Mouse (Mus musculus): ENCODE measurements around the gene Crk. TPM values are rescaled to one million over a fixed set of nuclear protein-coding genes. Genes with fewer than 3 reads are reported as not detected.

Crk gene
- polyA plus RNA-seq, 1 experiment from 2014 or later, result 37.1 TPM

DNA sequence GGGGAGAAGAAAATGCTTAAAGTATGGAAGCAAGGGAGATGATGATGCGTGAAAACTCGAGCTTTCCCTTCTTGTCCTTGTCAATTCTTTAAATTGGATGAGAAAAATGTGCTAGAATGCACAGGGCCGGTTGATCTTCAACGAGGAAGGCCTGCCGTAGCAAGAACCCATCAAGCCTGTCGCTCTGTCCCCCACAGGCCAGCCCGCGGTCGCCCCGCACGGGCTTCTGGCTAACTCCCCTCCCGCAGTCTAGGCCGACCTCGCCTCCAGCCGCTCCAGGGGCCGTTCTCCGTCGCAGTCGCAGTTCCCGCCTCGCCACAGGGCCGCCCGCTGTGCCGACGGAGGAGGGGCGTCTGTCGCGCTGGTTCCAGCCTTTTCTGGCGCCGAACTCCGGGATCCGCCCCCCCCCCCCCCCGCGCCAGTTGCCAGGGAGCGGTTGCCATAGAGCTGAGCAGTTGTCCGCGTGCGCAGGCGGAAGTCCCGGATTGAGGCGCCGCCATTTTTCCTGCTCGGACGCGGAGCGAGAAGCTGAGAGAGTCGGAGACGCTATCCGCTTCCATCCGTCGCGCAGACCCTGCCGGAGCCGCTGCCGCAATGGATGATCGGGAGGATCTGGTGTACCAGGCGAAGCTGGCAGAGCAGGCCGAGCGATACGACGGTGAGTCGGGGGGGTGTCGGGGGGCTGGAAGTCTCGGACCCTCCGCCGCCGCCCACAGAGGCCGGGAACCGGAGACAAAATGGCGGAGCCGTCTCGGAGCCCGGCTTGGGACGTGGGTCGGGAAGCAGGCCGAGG lies 53.6 kb downstream of the Crk start, which contains the start of gene Ywhae:
Gene Ywhae, plus strand, starts transcription at position 436 of the 793 bp plus-strand sequence.
- WGBS (ENCODE audit: insufficient replicate concordance), result under 1% methylated on average over 71 of the region's 76 CpGs
- peak; percentile 81 for DNase-seq
- ATAC-seq (ENCODE audit: low read depth), result peak; percentile 91

GRCm38 (mm10) chr11:75733227-75733940 lies 54.3 kb downstream of the Crk start:
- DNase-seq (peak; percentile 54), ATAC-seq (ENCODE audit: low read depth) (peak; percentile 51)
- no peaks in the 10 kb centered on the region for H3K27me3 ChIP-seq
- peaks cover 16% of the 10 kb centered on the region for H3K36me3 ChIP-seq
- WGBS (ENCODE audit: insufficient replicate concordance), result under 1% methylated on average over 51 of the region's 52 CpGs
- H3K27ac ChIP-seq, result peak overlapping the region; percentile 91
- H3K4me2 ChIP-seq, result peak overlapping the region; percentile 91
- H3K4me1 ChIP-seq (replicated peaks), result peaks cover 60% of the 10 kb centered on the region
- no peaks in the 10 kb centered on the region for H3K9me3 ChIP-seq (replicated peaks)
- H3K4me3 ChIP-seq (replicated peaks), result peak overlapping the region; percentile 93
- peak overlapping the region; percentile 94 for H3K9ac ChIP-seq

More for the DNA sequence above, 53.6 kb downstream of the Crk start, which contains the start of gene Ywhae:
- H3K4me1 ChIP-seq (replicated peaks), result peaks cover 56% of the 10 kb centered on the region
- peak within 1 kb of the TSS; percentile 91 for H3K27ac ChIP-seq
- peak within 1 kb of the TSS; percentile 94 for H3K9ac ChIP-seq
- H3K27me3 ChIP-seq, result no peaks in the 10 kb centered on the region
- peaks cover 9% of the 10 kb centered on the region for H3K36me3 ChIP-seq
- H3K4me3 ChIP-seq (replicated peaks), result peak within 1 kb of the TSS; percentile 93
- no peaks in the 10 kb centered on the region for H3K9me3 ChIP-seq (replicated peaks)
- H3K4me2 ChIP-seq, result peak within 1 kb of the TSS; percentile 91

DNA sequence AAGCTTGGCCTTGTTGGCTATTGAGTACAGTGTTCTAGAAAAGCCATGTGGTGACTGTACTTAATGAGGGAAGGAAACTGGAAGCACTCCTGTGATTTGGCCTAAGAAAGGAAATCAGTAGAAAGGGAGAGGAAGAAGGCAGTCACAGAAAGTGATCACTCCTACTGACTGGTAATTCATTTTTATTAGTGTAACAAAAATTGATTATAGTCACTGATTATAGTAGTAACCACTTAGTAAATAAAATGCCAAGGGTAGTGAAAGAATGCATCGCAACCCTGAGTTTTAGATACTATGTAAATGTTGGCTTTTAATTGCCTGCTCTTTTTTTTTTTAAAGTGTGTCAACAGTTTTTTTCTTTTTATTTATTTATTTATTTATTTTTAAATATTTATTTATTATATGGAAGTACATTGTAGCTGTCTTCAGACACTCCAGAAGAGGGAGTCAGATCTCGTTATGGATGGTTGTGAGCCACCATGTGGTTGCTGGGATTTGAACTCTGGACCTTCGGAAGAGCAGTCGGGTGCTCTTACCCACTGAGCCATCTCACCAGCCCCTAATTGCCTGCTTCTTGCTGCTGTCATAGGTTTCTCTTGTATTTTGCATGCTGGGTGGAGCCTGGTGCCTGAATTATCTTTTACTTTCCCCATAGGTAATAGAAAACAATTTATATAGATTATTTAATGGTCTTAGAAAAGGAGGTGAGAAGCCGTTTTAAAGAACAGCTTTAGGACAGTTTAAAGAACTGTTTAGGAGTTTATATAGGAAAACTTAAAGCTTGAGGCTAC lies 56.6 kb downstream of the Crk start:
- WGBS (ENCODE audit: insufficient replicate concordance), result 81% methylated on average over 5 of the region's 5 CpGs
- H3K27ac ChIP-seq, result no peak overlapping the region
- no peaks in the 10 kb centered on the region for H3K9me3 ChIP-seq (replicated peaks)
- peak overlapping the region; percentile 91 for H3K4me2 ChIP-seq
- H3K9ac ChIP-seq, result no peak overlapping the region
- peaks cover 31% of the 10 kb centered on the region for H3K36me3 ChIP-seq
- H3K27me3 ChIP-seq, result no peaks in the 10 kb centered on the region
- H3K4me1 ChIP-seq (replicated peaks), result peaks cover 81% of the 10 kb centered on the region
- ATAC-seq (ENCODE audit: low read depth) (no peak), DNase-seq (no peak)
- peak overlapping the region; percentile 93; the same call in 1 of the 2 replicates for H3K4me3 ChIP-seq (replicated peaks)

- Histone ChIP-seq H3K27me3 (no peaks in the 10 kb centered on the region), H3K27ac (no peak overlapping the region), H3K4me2 (0 out of 2 replicates have a peak overlapping the region, but pooled peaks have one; percentile 10), H3K4me3 (replicated peaks) (no peak overlapping the region), H3K9ac (no peak overlapping the region), H3K36me3 (peaks cover 35% of the 10 kb centered on the region), H3K9me3 (replicated peaks) (no peaks in the 10 kb centered on the region), H3K4me1 (replicated peaks) (peaks cover 87% of the 10 kb centered on the region)
- 51% methylated on average over 3 of the region's 3 CpGs for WGBS (ENCODE audit: insufficient replicate concordance)
- ATAC-seq (ENCODE audit: low read depth), result no peak
- no peak for DNase-seq
Observed at GRCm38 (mm10) chr11:75736978-75737377, 57.9 kb downstream of the Crk start.

- no peak for DNase-seq
- peaks cover 84% of the 10 kb centered on the region for H3K4me1 ChIP-seq (replicated peaks)
Observed at GRCm38 (mm10) chr11:75737806-75738476, 58.9 kb downstream of the Crk start.

GRCm38 (mm10) chr11:75738477-75738821 lies 59.4 kb downstream of the Crk start:
- ATAC-seq (ENCODE audit: low read depth), result no peak
- Histone ChIP-seq H3K4me2 (no peak overlapping the region), H3K36me3 (peaks cover 42% of the 10 kb centered on the region), H3K27ac (no peak overlapping the region), H3K4me3 (replicated peaks) (no peak overlapping the region), H3K4me1 (replicated peaks) (peaks cover 87% of the 10 kb centered on the region), H3K9ac (no peak overlapping the region), H3K9me3 (replicated peaks) (no peaks in the 10 kb centered on the region), H3K27me3 (no peaks in the 10 kb centered on the region)
- no peak for DNase-seq
- 81% methylated on average over 7 of the region's 7 CpGs for WGBS (ENCODE audit: insufficient replicate concordance)

More at GRCm38 (mm10) chr11:75737806-75738476, 58.9 kb downstream of the Crk start:
- no peak overlapping the region for H3K4me3 ChIP-seq (replicated peaks)
- H3K27me3 ChIP-seq, result no peaks in the 10 kb centered on the region
- ATAC-seq (ENCODE audit: low read depth), result no peak
- WGBS (ENCODE audit: insufficient replicate concordance), result 75% methylated on average over 2 of the region's 2 CpGs
- H3K36me3 ChIP-seq, result peaks cover 38% of the 10 kb centered on the region
- H3K4me2 ChIP-seq, result no peak overlapping the region
- no peak overlapping the region for H3K27ac ChIP-seq
- no peaks in the 10 kb centered on the region for H3K9me3 ChIP-seq (replicated peaks)
- no peak overlapping the region for H3K9ac ChIP-seq

- no peaks in the 10 kb centered on the region for H3K27me3 ChIP-seq
- no peaks in the 10 kb centered on the region for H3K9me3 ChIP-seq (replicated peaks)
- DNase-seq, result no peak
- peaks cover 78% of the 10 kb centered on the region for H3K4me1 ChIP-seq (replicated peaks)
- ATAC-seq (ENCODE audit: low read depth), result no peak
- H3K9ac ChIP-seq, result no peak overlapping the region
- WGBS (ENCODE audit: insufficient replicate concordance), result 59% methylated on average over 3 of the region's 3 CpGs
- no peak overlapping the region for H3K27ac ChIP-seq
- no peak overlapping the region for H3K4me2 ChIP-seq
- H3K4me3 ChIP-seq (replicated peaks), result no peak overlapping the region
- H3K36me3 ChIP-seq, result peaks cover 48% of the 10 kb centered on the region
Observed at GRCm38 (mm10) chr11:75740204-75740603, 61.1 kb downstream of the Crk start.

- H3K36me3 ChIP-seq, result peaks cover 46% of the 10 kb centered on the region
- no peak for ATAC-seq (ENCODE audit: low read depth)
Observed at GRCm38 (mm10) chr11:75741615-75742014, 62.6 kb downstream of the Crk start.

DNA sequence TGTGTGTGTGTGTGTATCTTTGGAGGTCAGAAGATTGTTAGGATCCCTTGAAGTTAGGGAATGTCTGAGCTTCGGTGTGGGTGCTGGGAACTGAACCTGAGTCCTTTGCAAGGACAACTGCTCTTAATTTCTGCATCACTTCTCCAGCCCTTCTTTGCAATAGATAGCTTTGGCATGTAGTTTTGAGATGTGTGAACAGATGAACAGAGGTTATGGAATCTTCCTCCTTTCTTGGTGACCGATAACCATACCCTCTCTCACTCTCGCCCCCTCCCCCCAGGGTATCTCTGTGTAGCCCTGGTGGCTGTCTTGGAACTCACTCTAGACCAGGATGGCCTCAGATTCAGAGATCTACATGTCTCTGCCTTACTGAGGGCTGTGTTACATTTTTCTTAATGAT lies 65.7 kb downstream of the Crk start:
- H3K27ac ChIP-seq, result no peak overlapping the region
- DNase-seq (no peak), ATAC-seq (ENCODE audit: low read depth) (no peak)
- no peak overlapping the region for H3K4me3 ChIP-seq (replicated peaks)
- H3K4me2 ChIP-seq, result no peak overlapping the region
- H3K36me3 ChIP-seq, result peaks cover 41% of the 10 kb centered on the region
- no peak overlapping the region for H3K9ac ChIP-seq
- 69% methylated on average over 3 of the region's 3 CpGs for WGBS (ENCODE audit: insufficient replicate concordance)
- H3K4me1 ChIP-seq (replicated peaks), result peaks cover 68% of the 10 kb centered on the region
- H3K9me3 ChIP-seq (replicated peaks), result no peaks in the 10 kb centered on the region
- H3K27me3 ChIP-seq, result no peaks in the 10 kb centered on the region

More at GRCm38 (mm10) chr11:75741615-75742014, 62.6 kb downstream of the Crk start:
- WGBS (ENCODE audit: insufficient replicate concordance), result 22% methylated on average over 3 of the region's 3 CpGs
- no peaks in the 10 kb centered on the region for H3K9me3 ChIP-seq (replicated peaks)
- H3K4me3 ChIP-seq (replicated peaks), result no peak overlapping the region
- peaks cover 76% of the 10 kb centered on the region for H3K4me1 ChIP-seq (replicated peaks)
- no peak for DNase-seq
- no peak overlapping the region for H3K4me2 ChIP-seq
- peak overlapping the region; percentile 32; the same call in 1 of the 2 replicates for H3K27ac ChIP-seq
- H3K9ac ChIP-seq, result no peak overlapping the region
- H3K27me3 ChIP-seq, result no peaks in the 10 kb centered on the region

DNA sequence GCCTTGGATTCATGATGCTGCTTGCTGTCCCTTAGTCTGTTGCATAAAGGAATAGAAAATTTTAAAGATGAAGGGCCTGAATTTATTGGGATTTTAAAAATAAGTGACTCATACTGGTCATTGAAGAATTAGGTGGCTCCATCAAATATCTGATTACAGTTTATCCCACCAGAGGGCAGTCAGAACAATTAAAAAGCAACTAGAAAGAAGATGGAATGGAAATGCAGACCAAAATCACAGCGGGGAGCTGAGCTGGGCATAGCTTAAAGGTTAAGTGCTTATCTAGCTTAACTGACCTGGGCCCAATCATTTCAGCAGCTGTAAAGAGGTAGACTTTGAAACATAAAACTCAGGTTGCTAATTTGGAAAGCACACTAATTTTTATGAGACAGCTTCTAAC lies 71.5 kb downstream of the Crk start:
- ATAC-seq (ENCODE audit: low read depth) (no peak), DNase-seq (no peak)
- WGBS (ENCODE audit: insufficient replicate concordance), result 85% methylated on average over 1 of the region's 1 CpGs
- Histone ChIP-seq H3K9ac (no peak overlapping the region), H3K9me3 (replicated peaks) (no peaks in the 10 kb centered on the region), H3K27me3 (no peaks in the 10 kb centered on the region), H3K4me1 (replicated peaks) (peaks cover 37% of the 10 kb centered on the region), H3K4me2 (no peak overlapping the region), H3K36me3 (peaks cover 47% of the 10 kb centered on the region), H3K4me3 (replicated peaks) (no peak overlapping the region), H3K27ac (no peak overlapping the region)
